Mouse (Mus musculus) hindbrain, embryonic 15.5 days (tissue): ENCODE results near the gene Plcb1. TPM values are rescaled to one million over a fixed set of nuclear protein-coding genes. Genes with fewer than 3 reads are reported as not detected.

Experiments used
- ATAC-seq: fragments of 200-750 bp; cut with Nextera tagmentation; 2 replicates; pipeline ENCODE4 v1.8.0; 2017; ENCODE audit warnings: low read depth, moderate number of reproducible peaks, moderate TSS enrichment; ENCODE audit not compliant: low FRiP score
- H3K27ac ChIP-seq: fragments of 300-500 bp; sonication (generic); replicated peaks from 2 replicates; pipeline ENCODE4 v1.5.1; 2015; ENCODE audit warnings: mild to moderate bottlenecking, inconsistent platforms
- H3K27me3 ChIP-seq: fragments of 300-500 bp; sonication (generic); 2 replicates; pipeline ENCODE4 v1.6.1; 2015; ENCODE audit warnings: control low read depth, inconsistent platforms
- H3K36me3 ChIP-seq: fragments of 300-500 bp; sonication (generic); 2 replicates; pipeline ENCODE4 v1.6.1; 2015; ENCODE audit warnings: control low read depth, inconsistent platforms
- H3K4me1 ChIP-seq: fragments of 300-500 bp; sonication (generic); replicated peaks from 2 replicates; pipeline ENCODE4 v1.6.1; 2015; ENCODE audit warnings: control low read depth, inconsistent platforms
- H3K4me2 ChIP-seq: fragments of 300-500 bp; sonication (generic); 2 replicates; pipeline ENCODE4 v1.6.1; 2015; ENCODE audit warnings: moderate library complexity, mild to moderate bottlenecking, inconsistent platforms
- H3K4me3 ChIP-seq: fragments of 300-500 bp; sonication (generic); 2 replicates; pipeline ENCODE4 v1.5.1; 2015; ENCODE audit warnings: mild to moderate bottlenecking, inconsistent platforms
- H3K9ac ChIP-seq: fragments of 300-500 bp; sonication (generic); 2 replicates; pipeline ENCODE4 v1.6.1; 2015; ENCODE audit warnings: inconsistent platforms
- H3K9me3 ChIP-seq: fragments of 300-500 bp; sonication (generic); 2 replicates; pipeline ENCODE4 v1.6.1; 2016; ENCODE audit warnings: control low read depth, inconsistent platforms
- whole genome bisulfite sequencing: fragments of 180-500 bp; shearing (Covaris S2); methylation state at CpG from one replicate; pipeline ENCODE4 v1.1.7; 2015; 5-methylcytosine and 5-hydroxymethylcytosine counted together
- polyA plus RNA-seq: library from polyadenylated mRNA; unstranded; fragments of >200 nt; fragmentation: Nextera tagmentation; extraction: Ambion mirVana; gene quantifications from 2 replicates; pipeline ENCODE4 v1.2.1, GENCODE M21; 2015

Plcb1 gene
- polyA plus RNA-seq, 1 experiment from 2014 or later = 53.3 TPM

- Histone ChIP-seq H3K4me1 (peaks cover 6% of the 10 kb centered on the region; the same call in 1 of the 2 replicates), H3K9me3 (no peaks in the 10 kb centered on the region), H3K36me3 (no peaks in the 10 kb centered on the region), H3K4me2 (no peak overlapping the region), H3K27ac (no peak overlapping the region), H3K27me3 (no peaks in the 10 kb centered on the region), H3K4me3 (no peak overlapping the region), H3K9ac (no peak overlapping the region)
- WGBS = 46% methylated on average over 5 of the region's 5 CpGs
- no peak for ATAC-seq
These were observed 633.4 kb downstream of the Plcb1 start for GRCm38 (mm10) chr2:135419301-135419700.

- Histone ChIP-seq H3K27ac (no peak overlapping the region), H3K4me2 (no peak overlapping the region), H3K4me1 (peaks cover 5% of the 10 kb centered on the region), H3K36me3 (no peaks in the 10 kb centered on the region), H3K4me3 (no peak overlapping the region), H3K27me3 (no peaks in the 10 kb centered on the region), H3K9me3 (no peaks in the 10 kb centered on the region), H3K9ac (no peak overlapping the region)
- WGBS = 91% methylated on average over 5 of the region's 5 CpGs
- no peak for ATAC-seq
These were observed 649.2 kb downstream of the Plcb1 start for GRCm38 (mm10) chr2:135434947-135435515.

- Histone ChIP-seq H3K4me1 (peaks cover 6% of the 10 kb centered on the region), H3K27me3 (no peaks in the 10 kb centered on the region), H3K36me3 (no peaks in the 10 kb centered on the region), H3K9ac (no peak overlapping the region), H3K27ac (no peak overlapping the region), H3K4me3 (no peak overlapping the region), H3K9me3 (no peaks in the 10 kb centered on the region), H3K4me2 (no peak overlapping the region)
- 84% methylated on average over 3 of the region's 3 CpGs for WGBS
- peak; percentile 11; the same call in 1 of the 2 replicates for ATAC-seq
These were observed 653.2 kb downstream of the Plcb1 start for GRCm38 (mm10) chr2:135439034-135439433.

- Histone ChIP-seq H3K27ac (peak overlapping the region; percentile 49; the same call in 1 of the 2 replicates), H3K4me2 (peak overlapping the region; percentile 41)
These were observed 654.0 kb downstream of the Plcb1 start for GRCm38 (mm10) chr2:135439546-135440517.

GRCm38 (mm10) chr2:135453581-135453980, 667.7 kb downstream of the Plcb1 start:
- Histone ChIP-seq H3K27me3 (no peaks in the 10 kb centered on the region), H3K36me3 (no peaks in the 10 kb centered on the region), H3K9me3 (no peaks in the 10 kb centered on the region), H3K4me1 (no peaks in the 10 kb centered on the region), H3K27ac (no peak overlapping the region), H3K9ac (no peak overlapping the region), H3K4me3 (no peak overlapping the region), H3K4me2 (no peak overlapping the region)
- ATAC-seq = no peak
- 90% methylated on average over 1 of the region's 1 CpGs for WGBS

More at GRCm38 (mm10) chr2:135439546-135440517, 654.0 kb downstream of the Plcb1 start:
- 8% methylated on average over 7 of the region's 7 CpGs for WGBS
- 0 out of 2 replicates have a peak overlapping the region, but pooled peaks have one; percentile 2 for H3K4me3 ChIP-seq
- H3K9ac ChIP-seq = no peak overlapping the region
- H3K36me3 ChIP-seq = no peaks in the 10 kb centered on the region
- H3K9me3 ChIP-seq = no peaks in the 10 kb centered on the region
- H3K27me3 ChIP-seq = no peaks in the 10 kb centered on the region
- peaks cover 6% of the 10 kb centered on the region for H3K4me1 ChIP-seq
- ATAC-seq = peak; percentile 79; the same call in 1 of the 2 replicates

- Histone ChIP-seq H3K4me1 (no peaks in the 10 kb centered on the region), H3K9ac (no peak overlapping the region), H3K4me2 (no peak overlapping the region), H3K9me3 (no peaks in the 10 kb centered on the region), H3K4me3 (no peak overlapping the region), H3K27me3 (no peaks in the 10 kb centered on the region), H3K27ac (no peak overlapping the region), H3K36me3 (no peaks in the 10 kb centered on the region)
- no peak for ATAC-seq
- 84% methylated on average over 2 of the region's 2 CpGs for WGBS
These were observed 668.1 kb downstream of the Plcb1 start for GRCm38 (mm10) chr2:135454015-135454414.

GRCm38 (mm10) chr2:135454455-135454854, 668.6 kb downstream of the Plcb1 start:
- WGBS = 66% methylated on average over 1 of the region's 1 CpGs
- H3K27me3 ChIP-seq = no peaks in the 10 kb centered on the region

GRCm38 (mm10) chr2:135467895-135468294, 682.0 kb downstream of the Plcb1 start:
- Histone ChIP-seq H3K27ac (no peak overlapping the region), H3K9me3 (no peaks in the 10 kb centered on the region), H3K36me3 (no peaks in the 10 kb centered on the region), H3K9ac (no peak overlapping the region), H3K4me1 (no peaks in the 10 kb centered on the region; the same call in 1 of the 2 replicates), H3K27me3 (no peaks in the 10 kb centered on the region), H3K4me2 (no peak overlapping the region), H3K4me3 (no peak overlapping the region)
- 50% methylated on average over 4 of the region's 4 CpGs for WGBS
- ATAC-seq = no peak

More at GRCm38 (mm10) chr2:135454455-135454854, 668.6 kb downstream of the Plcb1 start:
- no peak overlapping the region for H3K4me3 ChIP-seq
- no peak overlapping the region for H3K4me2 ChIP-seq
- H3K9me3 ChIP-seq = no peaks in the 10 kb centered on the region
- no peak overlapping the region for H3K9ac ChIP-seq
- no peak overlapping the region for H3K27ac ChIP-seq
- no peaks in the 10 kb centered on the region for H3K4me1 ChIP-seq
- no peak for ATAC-seq
- H3K36me3 ChIP-seq = no peaks in the 10 kb centered on the region

GRCm38 (mm10) chr2:135474107-135474506, 688.2 kb downstream of the Plcb1 start:
- Histone ChIP-seq H3K27me3 (no peaks in the 10 kb centered on the region), H3K9ac (no peak overlapping the region), H3K36me3 (no peaks in the 10 kb centered on the region), H3K9me3 (no peaks in the 10 kb centered on the region), H3K4me2 (no peak overlapping the region), H3K4me3 (no peak overlapping the region), H3K27ac (no peak overlapping the region), H3K4me1 (no peaks in the 10 kb centered on the region)
- ATAC-seq = no peak
- 86% methylated on average over 4 of the region's 4 CpGs for WGBS

GRCm38 (mm10) chr2:135485248-135485647, 699.4 kb downstream of the Plcb1 start:
- ATAC-seq = no peak
- H3K9me3 ChIP-seq = no peaks in the 10 kb centered on the region
- no peaks in the 10 kb centered on the region for H3K4me1 ChIP-seq
- no peak overlapping the region for H3K27ac ChIP-seq
- no peaks in the 10 kb centered on the region for H3K36me3 ChIP-seq
- H3K4me2 ChIP-seq = no peak overlapping the region
- 74% methylated on average over 2 of the region's 2 CpGs for WGBS
- no peak overlapping the region for H3K4me3 ChIP-seq
- no peak overlapping the region for H3K9ac ChIP-seq
- no peaks in the 10 kb centered on the region for H3K27me3 ChIP-seq

GRCm38 (mm10) chr2:135488277-135488676, 702.4 kb downstream of the Plcb1 start:
- H3K27me3 ChIP-seq = no peaks in the 10 kb centered on the region
- no peaks in the 10 kb centered on the region for H3K36me3 ChIP-seq
- no peak overlapping the region for H3K27ac ChIP-seq
- no peak for ATAC-seq
- no peak overlapping the region for H3K9ac ChIP-seq
- H3K4me3 ChIP-seq = no peak overlapping the region
- no peaks in the 10 kb centered on the region for H3K4me1 ChIP-seq
- no peaks in the 10 kb centered on the region for H3K9me3 ChIP-seq
- no peak overlapping the region for H3K4me2 ChIP-seq
- 82% methylated on average over 2 of the region's 2 CpGs for WGBS

GRCm38 (mm10) chr2:135489127-135489526, 703.3 kb downstream of the Plcb1 start:
- H3K9me3 ChIP-seq = no peaks in the 10 kb centered on the region
- 87% methylated on average over 2 of the region's 2 CpGs for WGBS
- no peaks in the 10 kb centered on the region for H3K4me1 ChIP-seq
- H3K4me2 ChIP-seq = no peak overlapping the region
- no peak overlapping the region for H3K9ac ChIP-seq
- H3K27ac ChIP-seq = no peak overlapping the region
- no peak overlapping the region for H3K4me3 ChIP-seq
- ATAC-seq = no peak
- no peaks in the 10 kb centered on the region for H3K36me3 ChIP-seq
- H3K27me3 ChIP-seq = no peaks in the 10 kb centered on the region
